Mouse (Mus musculus): Measurements from ENCODE around the gene Spint4. TPM values are rescaled to one million over a fixed set of nuclear protein-coding genes. Genes with fewer than 3 reads are reported as not detected.

The Spint4 gene
- polyA plus RNA-seq (2016; fragmentation: Nextera tagmentation; extraction: Ambion mirVana) = not detected in 2 replicates

GRCm38 (mm10) chr2:164698201-164698600, at the start of gene Spint4:
Spint4 (plus strand) TSS chr2:164698501.
- Histone ChIP-seq H3K36me3 (no peaks in the 10 kb centered on the region), H3K4me1 (replicated peaks) (no peaks in the 10 kb centered on the region), H3K4me3 (replicated peaks) (no peak within 1 kb of the TSS), H3K4me2 (no peak within 1 kb of the TSS), H3K9ac (replicated peaks) (no peak within 1 kb of the TSS), H3K27ac (no peak within 1 kb of the TSS), H3K9me3 (no peaks in the 10 kb centered on the region), H3K27me3 (no peaks in the 10 kb centered on the region)
- WGBS = 79% methylated on average over 4 of the region's 4 CpGs
- no peak for ATAC-seq (ENCODE audit: insufficient number of reproducible peaks, insufficient read depth, low FRiP score, low TSS enrichment, low read depth)

GRCm38 (mm10) chr2:164655858-164656257, 42.4 kb upstream of the Spint4 start, which contains the start of gene Wfdc10:
Wfdc10 (plus strand) TSS chr2:164656046.
- ATAC-seq (ENCODE audit: insufficient number of reproducible peaks, insufficient read depth, low FRiP score, low TSS enrichment, low read depth) = peak; percentile 37; the same call in 1 of the 2 replicates
- 18% methylated on average over 11 of the region's 11 CpGs for WGBS
- H3K4me2 ChIP-seq = no peak within 1 kb of the TSS
- H3K4me3 ChIP-seq (replicated peaks) = no peak within 1 kb of the TSS
- no peak within 1 kb of the TSS for H3K9ac ChIP-seq (replicated peaks)
- H3K9me3 ChIP-seq = no peaks in the 10 kb centered on the region
- H3K27ac ChIP-seq = no peak within 1 kb of the TSS
- H3K27me3 ChIP-seq = peaks cover 5% of the 10 kb centered on the region; the same call in 1 of the 2 replicates
- H3K4me1 ChIP-seq (replicated peaks) = no peaks in the 10 kb centered on the region
- no peaks in the 10 kb centered on the region for H3K36me3 ChIP-seq

GRCm38 (mm10) chr2:164656483-164656882, 41.8 kb upstream of the Spint4 start, which contains the start of gene Wfdc9:
Wfdc9 (minus strand) TSS chr2:164656583.
- Histone ChIP-seq H3K4me2 (no peak within 1 kb of the TSS), H3K27me3 (peaks cover 5% of the 10 kb centered on the region; the same call in 1 of the 2 replicates), H3K9ac (replicated peaks) (no peak within 1 kb of the TSS), H3K9me3 (no peaks in the 10 kb centered on the region), H3K27ac (no peak within 1 kb of the TSS), H3K36me3 (no peaks in the 10 kb centered on the region), H3K4me1 (replicated peaks) (no peaks in the 10 kb centered on the region), H3K4me3 (replicated peaks) (no peak within 1 kb of the TSS)
- no peak for ATAC-seq (ENCODE audit: insufficient number of reproducible peaks, insufficient read depth, low FRiP score, low TSS enrichment, low read depth)
- WGBS = 83% methylated on average over 9 of the region's 9 CpGs

- H3K36me3 ChIP-seq = no peaks in the 10 kb centered on the region
- no peaks in the 10 kb centered on the region for H3K27me3 ChIP-seq
- no peak overlapping the region for H3K9ac ChIP-seq (replicated peaks)
- H3K27ac ChIP-seq = no peak overlapping the region
- no peak overlapping the region for H3K4me3 ChIP-seq (replicated peaks)
- no peaks in the 10 kb centered on the region for H3K9me3 ChIP-seq
- H3K4me2 ChIP-seq = no peak overlapping the region
- 87% methylated on average over 7 of the region's 7 CpGs for WGBS
- ATAC-seq (ENCODE audit: insufficient number of reproducible peaks, insufficient read depth, low FRiP score, low TSS enrichment, low read depth) = no peak
- H3K4me1 ChIP-seq (replicated peaks) = no peaks in the 10 kb centered on the region
These were observed 33.5 kb upstream of the Spint4 start for GRCm38 (mm10) chr2:164664851-164665250.

- Histone ChIP-seq H3K36me3 (no peaks in the 10 kb centered on the region), H3K27me3 (no peaks in the 10 kb centered on the region), H3K4me3 (replicated peaks) (no peak overlapping the region), H3K9me3 (peaks cover 5% of the 10 kb centered on the region; the same call in 1 of the 2 replicates), H3K4me2 (no peak overlapping the region), H3K9ac (replicated peaks) (no peak overlapping the region), H3K4me1 (replicated peaks) (no peaks in the 10 kb centered on the region), H3K27ac (no peak overlapping the region)
- 78% methylated on average over 5 of the region's 5 CpGs for WGBS
- ATAC-seq (ENCODE audit: insufficient number of reproducible peaks, insufficient read depth, low FRiP score, low TSS enrichment, low read depth) = no peak
These were observed 28.0 kb upstream of the Spint4 start for GRCm38 (mm10) chr2:164670261-164670660.

- Histone ChIP-seq H3K4me1 (replicated peaks) (no peaks in the 10 kb centered on the region), H3K4me3 (replicated peaks) (no peak overlapping the region), H3K4me2 (no peak overlapping the region), H3K9me3 (peaks cover 7% of the 10 kb centered on the region; the same call in 1 of the 2 replicates), H3K36me3 (no peaks in the 10 kb centered on the region), H3K27ac (no peak overlapping the region), H3K27me3 (no peaks in the 10 kb centered on the region), H3K9ac (replicated peaks) (no peak overlapping the region)
- ATAC-seq (ENCODE audit: insufficient number of reproducible peaks, insufficient read depth, low FRiP score, low TSS enrichment, low read depth) = no peak
- 21% methylated on average over 1 of the region's 1 CpGs for WGBS
These were observed 27.4 kb upstream of the Spint4 start for GRCm38 (mm10) chr2:164670938-164671337.

- peaks cover 10% of the 10 kb centered on the region; the same call in 1 of the 2 replicates for H3K9me3 ChIP-seq
- H3K27me3 ChIP-seq = no peaks in the 10 kb centered on the region
- no peaks in the 10 kb centered on the region for H3K36me3 ChIP-seq
- H3K4me3 ChIP-seq (replicated peaks) = no peak within 1 kb of the TSS
- 0 out of 2 replicates have a peak, but pooled peaks cover 4% of the 10 kb centered on the region for H3K4me1 ChIP-seq (replicated peaks)
- no peak within 1 kb of the TSS for H3K4me2 ChIP-seq
- H3K9ac ChIP-seq (replicated peaks) = no peak within 1 kb of the TSS
- no peak for ATAC-seq (ENCODE audit: insufficient number of reproducible peaks, insufficient read depth, low FRiP score, low TSS enrichment, low read depth)
- 72% methylated on average over 7 of the region's 7 CpGs for WGBS
- no peak within 1 kb of the TSS for H3K27ac ChIP-seq
These were observed 24.3 kb upstream of the Spint4 start, which contains the start of gene Wfdc11 for GRCm38 (mm10) chr2:164673987-164674386. Wfdc11 (minus strand) TSS chr2:164674087.

- Histone ChIP-seq H3K36me3 (no peaks in the 10 kb centered on the region), H3K4me1 (replicated peaks) (0 out of 2 replicates have a peak, but pooled peaks cover 8% of the 10 kb centered on the region), H3K4me2 (no peak overlapping the region), H3K27me3 (no peaks in the 10 kb centered on the region), H3K9me3 (peaks cover 10% of the 10 kb centered on the region; the same call in 1 of the 2 replicates), H3K27ac (no peak overlapping the region), H3K9ac (replicated peaks) (no peak overlapping the region), H3K4me3 (replicated peaks) (no peak overlapping the region)
- no peak for ATAC-seq (ENCODE audit: insufficient number of reproducible peaks, insufficient read depth, low FRiP score, low TSS enrichment, low read depth)
- 81% methylated on average over 7 of the region's 7 CpGs for WGBS
These were observed 22.2 kb upstream of the Spint4 start for GRCm38 (mm10) chr2:164676103-164676502.

- no peak overlapping the region for H3K4me3 ChIP-seq (replicated peaks)
- H3K9ac ChIP-seq (replicated peaks) = no peak overlapping the region
- peaks cover 10% of the 10 kb centered on the region; the same call in 1 of the 2 replicates for H3K9me3 ChIP-seq
- no peaks in the 10 kb centered on the region for H3K27me3 ChIP-seq
- ATAC-seq (ENCODE audit: insufficient number of reproducible peaks, insufficient read depth, low FRiP score, low TSS enrichment, low read depth) = no peak
- H3K4me1 ChIP-seq (replicated peaks) = 0 out of 2 replicates have a peak, but pooled peaks cover 8% of the 10 kb centered on the region
- WGBS = 83% methylated on average over 16 of the region's 16 CpGs
- no peaks in the 10 kb centered on the region for H3K36me3 ChIP-seq
- no peak overlapping the region for H3K4me2 ChIP-seq
- no peak overlapping the region for H3K27ac ChIP-seq
These were observed 21.2 kb upstream of the Spint4 start for GRCm38 (mm10) chr2:164676916-164677685.

- Histone ChIP-seq H3K27ac (no peak overlapping the region), H3K27me3 (no peaks in the 10 kb centered on the region), H3K4me3 (replicated peaks) (peak overlapping the region; percentile 34), H3K36me3 (no peaks in the 10 kb centered on the region), H3K9ac (replicated peaks) (no peak overlapping the region), H3K9me3 (0 out of 2 replicates have a peak, but pooled peaks cover 5% of the 10 kb centered on the region), H3K4me2 (peak overlapping the region; percentile 58), H3K4me1 (replicated peaks) (0 out of 2 replicates have a peak, but pooled peaks cover 8% of the 10 kb centered on the region)
- 18% methylated on average over 19 of the region's 19 CpGs for WGBS
- 0 out of 2 replicates have a peak, but pooled peaks have one; percentile 56 for ATAC-seq (ENCODE audit: insufficient number of reproducible peaks, insufficient read depth, low FRiP score, low TSS enrichment, low read depth)
These were observed 19.3 kb upstream of the Spint4 start for GRCm38 (mm10) chr2:164678848-164679625.

GRCm38 (mm10) chr2:164679906-164680305, 18.4 kb upstream of the Spint4 start:
- H3K27me3 ChIP-seq = no peaks in the 10 kb centered on the region
- H3K9ac ChIP-seq (replicated peaks) = no peak overlapping the region
- WGBS = 35% methylated on average over 3 of the region's 3 CpGs
- H3K4me3 ChIP-seq (replicated peaks) = no peak overlapping the region
- H3K4me2 ChIP-seq = no peak overlapping the region
- H3K4me1 ChIP-seq (replicated peaks) = 0 out of 2 replicates have a peak, but pooled peaks cover 8% of the 10 kb centered on the region
- H3K27ac ChIP-seq = no peak overlapping the region
- no peaks in the 10 kb centered on the region for H3K36me3 ChIP-seq
- H3K9me3 ChIP-seq = 0 out of 2 replicates have a peak, but pooled peaks cover 5% of the 10 kb centered on the region
- ATAC-seq (ENCODE audit: insufficient number of reproducible peaks, insufficient read depth, low FRiP score, low TSS enrichment, low read depth) = no peak
